Mouse (Mus musculus): ENCODE measurements around the gene 1700013G24Rik.

GRCm38 (mm10) chr4:137484586-137484985, 31.5 kb downstream of the 1700013G24Rik start:
- TF ChIP-seq POLR2A (IDR thresholded peaks at IDR 0.05; ENCODE audit: insufficient read depth, low read length) = no peak
- TF ChIP-seq EP300 (IDR thresholded peaks at IDR 0.05; ENCODE audit: insufficient read depth, low read depth, low read length) = no peak

Data from ES-Bruce4 (cell line).